Mouse (Mus musculus) MEL (cell line): Measurements from ENCODE around the gene Pzp. TPM values are rescaled to one million over a fixed set of nuclear protein-coding genes. Genes with fewer than 3 reads are reported as not detected.

ENCODE experiments used
- DNase-seq: peaks from one replicate; pipeline ENCODE4 v3.0.0; 2011; ENCODE audit warnings: low read depth, low spot score
- H3K27ac ChIP-seq: 2 replicates; pipeline ENCODE4 v1.5.1; 2012; ENCODE audit warnings: low read depth, mild to moderate bottlenecking, control low read depth, low read length, moderate library complexity; ENCODE audit not compliant: control insufficient read depth
- H3K27me3 ChIP-seq, 2 experiments: fragments of 150-350 bp in 1 of 2; sonication (generic) in 1 of 2; 2 replicates each; pipeline ENCODE4 v1.6.1; 2012; ENCODE audit warnings: low read length in 2 of 2, mild to moderate bottlenecking in 2 of 2, improper control_type of control experiment in 1 of 2, moderate library complexity in 1 of 2; ENCODE audit not compliant: insufficient read depth in 2 of 2, control insufficient read depth in 1 of 2
- H3K36me3 ChIP-seq, 2 experiments: 2 replicates each; pipeline ENCODE4 v1.6.1; 2012 to 2014; ENCODE audit warnings: low read length in 2 of 2, improper control_type of control experiment in 1 of 2, inconsistent platforms in 1 of 2, mild to moderate bottlenecking in 1 of 2; ENCODE audit not compliant: insufficient read depth in 2 of 2, control insufficient read depth in 1 of 2
- H3K4me1 ChIP-seq, 2 experiments: fragments of 150-350 bp in 1 of 2; sonication (generic) in 1 of 2; 2 replicates each; pipeline ENCODE4 v1.6.1; 2012; ENCODE audit warnings: low read length in 2 of 2, improper control_type of control experiment in 1 of 2, mild to moderate bottlenecking in 1 of 2; ENCODE audit not compliant: insufficient read depth in 2 of 2, control insufficient read depth in 1 of 2
- H3K4me3 ChIP-seq, 2 experiments: fragments of 150-350 bp in 1 of 2; sonication (generic) in 1 of 2; 2 replicates each; pipeline ENCODE4 v1.5.1; 2012; ENCODE audit warnings: low read depth in 2 of 2, low read length in 2 of 2, mild to moderate bottlenecking in 2 of 2, moderate library complexity in 2 of 2, control low read depth in 1 of 2, improper control_type of control experiment in 1 of 2; ENCODE audit not compliant: control insufficient read depth in 1 of 2, insufficient read depth in 1 of 2
- H3K79me2 ChIP-seq: 2 replicates; pipeline ENCODE4 v1.6.1; 2012; ENCODE audit warnings: mild to moderate bottlenecking, low read length, moderate library complexity; ENCODE audit not compliant: control insufficient read depth, poor library complexity, insufficient read depth
- H3K9ac ChIP-seq: 2 replicates; pipeline ENCODE4 v1.6.1; 2012; ENCODE audit warnings: low read depth, mild to moderate bottlenecking, control low read depth, low read length, moderate library complexity; ENCODE audit not compliant: control insufficient read depth, poor library complexity, severe bottlenecking
- H3K9me3 ChIP-seq: fragments of 150-350 bp; sonication (generic); replicated peaks from 2 replicates; pipeline ENCODE4 v1.6.1; 2012; ENCODE audit warnings: mild to moderate bottlenecking, low read length, improper control_type of control experiment, moderate library complexity; ENCODE audit not compliant: insufficient read depth
- BHLHE40 ChIP-seq: IDR thresholded peaks from 2 replicates; pipeline ENCODE4 v1.6.1; 2012; ENCODE audit warnings: low read depth, mild to moderate bottlenecking, inconsistent platforms, low read length, improper control_type of control experiment, borderline replicate concordance
- CHD1 ChIP-seq: IDR thresholded peaks from 2 replicates; pipeline ENCODE4 v1.6.1; 2012; ENCODE audit warnings: low read depth, mild to moderate bottlenecking, inconsistent platforms, low read length, improper control_type of control experiment
- E2F4 ChIP-seq: IDR thresholded peaks from 2 replicates; pipeline ENCODE4 v1.6.1; 2011; ENCODE audit warnings: low read depth, low read length, improper control_type of control experiment, borderline replicate concordance
- ELF1 ChIP-seq: IDR thresholded peaks from 2 replicates; pipeline ENCODE4 v1.6.1; 2014; ENCODE audit warnings: low read depth, mild to moderate bottlenecking, inconsistent platforms, low read length, improper control_type of control experiment, moderate library complexity
- ETS1 ChIP-seq: IDR thresholded peaks from 2 replicates; pipeline ENCODE4 v1.6.1; 2012; ENCODE audit warnings: low read depth, mild to moderate bottlenecking, inconsistent platforms, low read length, improper control_type of control experiment, moderate library complexity
- HCFC1 ChIP-seq: IDR thresholded peaks from 2 replicates; pipeline ENCODE4 v1.6.1; 2012; ENCODE audit warnings: low read depth, mild to moderate bottlenecking, inconsistent platforms, low read length, improper control_type of control experiment, moderate library complexity
- KAT2A ChIP-seq: conservative IDR thresholded peaks from 2 replicates; pipeline ENCODE4 v1.6.1; 2012; ENCODE audit warnings: low read depth, low read length, improper control_type of control experiment, inconsistent platforms
- MEF2A ChIP-seq: IDR thresholded peaks from 2 replicates; pipeline ENCODE4 v1.6.1; 2014; ENCODE audit warnings: low read depth, mild to moderate bottlenecking, inconsistent platforms, low read length, improper control_type of control experiment; ENCODE audit not compliant: poor library complexity, insufficient replicate concordance, severe bottlenecking; ENCODE audit errors: extremely low read depth
- MXI1 ChIP-seq: IDR thresholded peaks from 2 replicates; pipeline ENCODE4 v1.6.1; 2011; ENCODE audit warnings: mild to moderate bottlenecking, low read depth, low read length, improper control_type of control experiment
- MYB ChIP-seq: IDR thresholded peaks from 2 replicates; pipeline ENCODE4 v1.6.1; 2011; ENCODE audit warnings: mild to moderate bottlenecking, low read depth, low read length, improper control_type of control experiment
- MYC ChIP-seq: IDR thresholded peaks from 2 replicates; pipeline ENCODE4 v1.6.1; 2011; ENCODE audit warnings: low read depth, mild to moderate bottlenecking, low read length, improper control_type of control experiment, moderate library complexity
- NELFE ChIP-seq: IDR thresholded peaks from 2 replicates; pipeline ENCODE4 v1.6.1; 2011; ENCODE audit warnings: low read depth, low read length, improper control_type of control experiment
- POLR2A ChIP-seq, 2 experiments: IDR thresholded peaks; 2 replicates each; pipeline ENCODE4 v1.6.1; 2011 to 2012; ENCODE audit warnings: low read length in 2 of 2, mild to moderate bottlenecking in 2 of 2, control low read depth in 1 of 2, improper control_type of control experiment in 1 of 2, low read depth in 1 of 2, moderate library complexity in 1 of 2; ENCODE audit not compliant: control insufficient read depth in 1 of 2, insufficient read depth in 1 of 2, poor library complexity in 1 of 2
- POLR2AphosphoS2 ChIP-seq: IDR thresholded peaks from 2 replicates; pipeline ENCODE4 v1.6.1; 2011; ENCODE audit warnings: low read length, improper control_type of control experiment
- POLR2AphosphoS5 ChIP-seq: IDR thresholded peaks from 2 replicates; pipeline ENCODE4 v1.6.1; 2012; ENCODE audit warnings: low read depth, borderline replicate concordance, mild to moderate bottlenecking, inconsistent platforms, low read length, moderate library complexity, mixed read lengths
- RAD21 ChIP-seq: IDR thresholded peaks from 2 replicates; pipeline ENCODE4 v1.6.1; 2011; ENCODE audit warnings: mild to moderate bottlenecking, low read depth, low read length, improper control_type of control experiment
- RCOR1 ChIP-seq: IDR thresholded peaks from 2 replicates; pipeline ENCODE4 v1.6.1; 2012; ENCODE audit warnings: low read depth, mild to moderate bottlenecking, inconsistent platforms, low read length, improper control_type of control experiment
- SIN3A ChIP-seq: IDR thresholded peaks from 2 replicates; pipeline ENCODE4 v1.6.1; 2012; ENCODE audit warnings: low read length, improper control_type of control experiment, inconsistent platforms
- TAL1 ChIP-seq: IDR thresholded peaks from 2 replicates; pipeline ENCODE4 v1.6.1; 2012; ENCODE audit warnings: mild to moderate bottlenecking, inconsistent platforms, low read length, moderate library complexity, mixed read lengths
- TBP ChIP-seq: IDR thresholded peaks from 2 replicates; pipeline ENCODE4 v1.8.0; 2011; ENCODE audit warnings: low read depth, low read length, improper control_type of control experiment
- TCF12 ChIP-seq: IDR thresholded peaks from 2 replicates; pipeline ENCODE4 v1.6.1; 2014; ENCODE audit warnings: low read depth, mild to moderate bottlenecking, inconsistent platforms, low read length, improper control_type of control experiment, moderate library complexity
- USF1 ChIP-seq: IDR thresholded peaks from 2 replicates; pipeline ENCODE4 v1.6.1; 2014; ENCODE audit warnings: low read depth, mild to moderate bottlenecking, inconsistent platforms, low read length, improper control_type of control experiment, moderate library complexity
- ZC3H11A ChIP-seq: IDR thresholded peaks from 2 replicates; pipeline ENCODE4 v1.6.1; 2012; ENCODE audit warnings: low read depth, mild to moderate bottlenecking, inconsistent platforms, low read length, improper control_type of control experiment
- ZKSCAN1 ChIP-seq: IDR thresholded peaks from 2 replicates; pipeline ENCODE4 v1.6.1; 2012; ENCODE audit warnings: low read depth, mild to moderate bottlenecking, inconsistent platforms, low read length, improper control_type of control experiment, moderate library complexity
- polyA plus RNA-seq, 2 experiments: library from polyadenylated mRNA; stranded (reverse) in 1 of 2; unstranded in 1 of 2; fragments of >175 nt in 1 of 2; fragments of >200 nt in 1 of 2; gene quantifications; 2 replicates each; pipeline versions ENCODE4 v1.2.1 to v1.2.4; 2012; ENCODE audit warnings: low replicate concordance in 2 of 2, low read depth in 1 of 2; ENCODE audit not compliant: insufficient read length in 2 of 2, insufficient read depth in 1 of 2, missing spikeins in 1 of 2
- total RNA-seq: library from RNA; depleted of rRNA; stranded (reverse); fragments of 300-350 nt; gene quantifications from 2 replicates; pipeline ENCODE4 v1.2.3, GENCODE M21; 2012

Pzp gene
- total and polyA plus RNA-seq, 3 experiments = not detected

DNA sequence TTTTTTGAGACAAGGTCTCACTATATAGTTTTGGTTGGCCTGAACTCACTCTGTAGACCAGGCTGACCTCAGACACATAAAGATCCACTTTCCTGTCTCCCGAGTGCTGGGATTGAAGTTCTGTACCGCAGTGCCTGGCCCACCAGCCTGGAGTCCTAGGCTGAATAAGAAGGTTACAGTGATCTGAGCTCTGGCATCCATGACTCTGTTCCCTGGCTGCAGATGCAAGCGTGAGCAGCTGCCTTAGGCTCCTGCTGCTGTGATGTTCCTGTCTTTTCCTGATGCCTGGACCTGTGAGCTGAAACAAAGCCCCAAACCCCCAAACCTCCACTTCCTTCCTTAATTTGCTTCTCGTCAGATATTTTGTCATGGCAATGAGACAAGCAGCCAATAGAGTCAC lies 61.5 kb downstream of the Pzp start:
- H3K27ac ChIP-seq = no peak overlapping the region
- no peaks in the 10 kb centered on the region for H3K36me3 ChIP-seq
- H3K4me1 ChIP-seq = no peaks in the 10 kb centered on the region
- no peak for DNase-seq
- TF ChIP-seq TCF12 (no peak), ELF1 (no peak), MXI1 (no peak), E2F4 (no peak), MYB (no peak)
- H3K4me3 ChIP-seq = no peak overlapping the region
- no peaks in the 10 kb centered on the region for H3K9me3 ChIP-seq
- H3K79me2 ChIP-seq = no peaks in the 10 kb centered on the region
- H3K27me3 ChIP-seq = no peaks in the 10 kb centered on the region
- no peak overlapping the region for H3K9ac ChIP-seq

DNA sequence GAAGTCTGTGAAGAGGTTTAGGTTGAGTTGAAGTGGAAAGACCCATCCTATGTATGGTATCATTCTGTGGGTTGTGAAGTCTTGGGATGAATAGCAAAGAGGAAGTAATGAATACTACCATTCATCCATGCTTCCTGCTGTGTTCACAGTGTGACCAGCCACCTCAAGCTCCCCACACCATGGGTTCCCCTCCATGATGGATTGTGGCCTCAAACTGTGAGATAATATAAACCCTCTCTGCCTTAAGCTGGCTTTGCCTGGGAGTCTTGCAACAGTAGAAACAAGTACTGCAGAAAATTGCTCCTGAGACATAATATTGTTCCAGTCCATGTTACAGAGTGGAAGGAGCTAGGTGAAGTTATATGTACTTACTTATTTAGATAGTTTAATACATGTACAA lies 64.9 kb downstream of the Pzp start:
- TF ChIP-seq ETS1 (no peak), CHD1 (no peak), ELF1 (no peak), USF1 (no peak), POLR2A (IDR thresholded peaks at IDR 0.05; ENCODE audit: control insufficient read depth in 1 of 2, insufficient read depth in 1 of 2, low read depth in 1 of 2, low read length in 2 of 2, poor library complexity in 1 of 2) (no peak), TAL1 (no peak), SIN3A (no peak), ZC3H11A (no peak), NELFE (no peak), BHLHE40 (no peak), HCFC1 (no peak)
- no peaks in the 10 kb centered on the region for H3K9me3 ChIP-seq
- no peaks in the 10 kb centered on the region for H3K27me3 ChIP-seq
- H3K79me2 ChIP-seq = no peaks in the 10 kb centered on the region
- no peak overlapping the region for H3K27ac ChIP-seq
- DNase-seq = no peak
- no peaks in the 10 kb centered on the region for H3K36me3 ChIP-seq
- no peak overlapping the region for H3K4me3 ChIP-seq
- no peak overlapping the region for H3K9ac ChIP-seq
- no peaks in the 10 kb centered on the region for H3K4me1 ChIP-seq

DNA sequence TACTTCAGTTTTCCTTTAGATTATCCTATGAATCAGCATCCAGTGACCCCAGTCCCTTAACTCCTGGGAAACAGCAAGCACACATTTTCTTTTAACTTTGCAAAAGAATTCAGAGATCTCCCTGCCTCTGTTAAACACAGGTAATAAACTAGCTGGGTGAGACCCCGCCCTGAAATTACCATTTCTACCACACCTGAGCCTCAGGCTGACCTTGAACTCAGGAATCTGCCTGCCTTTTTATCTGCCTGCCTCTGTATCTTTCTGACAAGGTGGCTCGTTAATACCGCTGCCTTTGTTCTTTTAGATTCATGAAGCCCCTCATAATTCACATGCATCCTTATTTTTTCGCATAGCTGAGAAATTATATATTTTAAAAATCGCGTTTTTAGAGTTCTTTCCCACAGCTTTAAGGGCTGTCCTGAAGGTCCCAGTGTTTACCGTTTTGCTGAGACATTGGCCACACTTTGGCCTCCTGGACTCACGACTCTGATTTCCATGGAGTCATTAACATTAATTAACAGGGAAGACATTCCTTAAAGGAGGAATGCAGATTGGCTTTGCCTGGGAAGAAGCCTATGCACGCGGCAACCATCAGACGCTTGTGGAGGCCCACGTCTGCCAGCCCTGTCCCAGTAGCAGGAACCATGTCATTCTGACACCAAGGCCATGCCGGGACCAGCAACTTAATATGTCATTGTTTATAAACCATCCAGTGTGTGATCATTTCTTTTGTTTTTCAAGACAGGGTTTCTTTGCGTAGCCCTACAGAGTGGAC lies 65.6 kb downstream of the Pzp start:
- Histone ChIP-seq H3K36me3 (no peaks in the 10 kb centered on the region), H3K9me3 (no peaks in the 10 kb centered on the region), H3K9ac (no peak overlapping the region), H3K27ac (no peak overlapping the region), H3K4me3 (no peak overlapping the region), H3K79me2 (no peaks in the 10 kb centered on the region), H3K4me1 (no peaks in the 10 kb centered on the region), H3K27me3 (no peaks in the 10 kb centered on the region)
- no peak for TF ChIP-seq MEF2A
- no peak for TF ChIP-seq TBP
- no peak for TF ChIP-seq MYB
- TF ChIP-seq KAT2A = no peak
- TF ChIP-seq RAD21 = no peak
- no peak for TF ChIP-seq E2F4
- no peak for TF ChIP-seq POLR2AphosphoS2
- TF ChIP-seq HCFC1 = no peak
- TF ChIP-seq ZKSCAN1 = no peak
- no peak for TF ChIP-seq RCOR1
- no peak for TF ChIP-seq POLR2AphosphoS5
- TF ChIP-seq MYC = no peak
- DNase-seq = no peak
